Mouse (Mus musculus) 416B (cell line): ENCODE measurements around the gene Jmjd1c.
A peak's percentile ranks its signal among the peaks of the same experiment; 100 is the strongest.

Source experiments
- DNase-seq: peaks from one replicate; pipeline ENCODE4 v3.0.0; 2011; ENCODE audit warnings: low read depth

Gene Jmjd1c

GRCm38 (mm10) chr10:67129531-67129930 is 33.6 kb downstream of the Jmjd1c start:
- no peak for DNase-seq

GRCm38 (mm10) chr10:67131709-67132108 is 35.8 kb downstream of the Jmjd1c start:
- peak; percentile 88 for DNase-seq

GRCm38 (mm10) chr10:67134322-67134721 is 38.4 kb downstream of the Jmjd1c start:
- DNase-seq, result no peak

- no peak for DNase-seq
Measured at GRCm38 (mm10) chr10:67137437-67137836, 41.5 kb downstream of the Jmjd1c start.

GRCm38 (mm10) chr10:67143661-67144060 is 47.7 kb downstream of the Jmjd1c start:
- peak; percentile 31 for DNase-seq

GRCm38 (mm10) chr10:67144269-67144668 is 48.3 kb downstream of the Jmjd1c start:
- no peak for DNase-seq

GRCm38 (mm10) chr10:67145623-67146022 is 49.7 kb downstream of the Jmjd1c start:
- DNase-seq, result peak; percentile 64

GRCm38 (mm10) chr10:67151766-67152165 is 55.8 kb downstream of the Jmjd1c start:
- no peak for DNase-seq

GRCm38 (mm10) chr10:67154647-67155046 is 58.7 kb downstream of the Jmjd1c start:
- DNase-seq, result no peak

GRCm38 (mm10) chr10:67174049-67174448 is 78.1 kb downstream of the Jmjd1c start:
- DNase-seq, result no peak

GRCm38 (mm10) chr10:67176031-67176430 is 80.1 kb downstream of the Jmjd1c start:
- DNase-seq, result no peak

- no peak for DNase-seq
Measured at GRCm38 (mm10) chr10:67176932-67177331, 81.0 kb downstream of the Jmjd1c start.

GRCm38 (mm10) chr10:67177410-67177809 is 81.5 kb downstream of the Jmjd1c start:
- no peak for DNase-seq

- DNase-seq, result no peak
Measured at GRCm38 (mm10) chr10:67180021-67180420, 84.1 kb downstream of the Jmjd1c start.

GRCm38 (mm10) chr10:67180799-67181198 is 84.9 kb downstream of the Jmjd1c start:
- DNase-seq, result no peak

GRCm38 (mm10) chr10:67182651-67183050 is 86.7 kb downstream of the Jmjd1c start:
- DNase-seq, result no peak

GRCm38 (mm10) chr10:67183086-67183485 is 87.2 kb downstream of the Jmjd1c start:
- DNase-seq, result peak; percentile 67

- no peak for DNase-seq
Measured at GRCm38 (mm10) chr10:67184441-67185070, 88.6 kb downstream of the Jmjd1c start.

- DNase-seq, result peak; percentile 98
Measured at GRCm38 (mm10) chr10:67185491-67186081, 89.7 kb downstream of the Jmjd1c start.

GRCm38 (mm10) chr10:67186489-67186888 is 90.6 kb downstream of the Jmjd1c start:
- no peak for DNase-seq

- DNase-seq, result peak; percentile 76
Measured at GRCm38 (mm10) chr10:67187001-67187453, 91.1 kb downstream of the Jmjd1c start.

GRCm38 (mm10) chr10:67187952-67188351 is 92.0 kb downstream of the Jmjd1c start:
- no peak for DNase-seq

GRCm38 (mm10) chr10:67189057-67189456 is 93.1 kb downstream of the Jmjd1c start:
- DNase-seq, result peak; percentile 59

GRCm38 (mm10) chr10:67190261-67190660 is 94.3 kb downstream of the Jmjd1c start:
- DNase-seq, result peak; percentile 76
